In genomic region chr11:20915182-20915602, GRCm38 (mm10) we compare ENCODE assay signal across 8 mouse cellular contexts.
DNase-seq lines count a peak whose midpoint lies in the region; ATAC-seq and TF ChIP-seq lines count a peak whose summit lies in the region.

No protein-coding gene starts in this region.

- H3K36me3 ChIP-seq in heart, embryonic 13.5 days = no peaks in the 10 kb centered on the region
- no peaks in the 10 kb centered on the region for H3K36me3 ChIP-seq in limb, embryonic 10.5 days

- H3K27ac ChIP-seq in embryonic fibroblast, embryonic 13.5 days (ENCODE audit: insufficient read depth, low read length) = peak overlapping the region; percentile 1; the same call in 1 of the 2 replicates
- H3K27ac ChIP-seq in heart, embryonic 13.5 days (replicated peaks) = peak overlapping the region; percentile 85
- H3K27ac ChIP-seq in limb, embryonic 10.5 days = peak overlapping the region; percentile 84

- no peak overlapping the region for H3K4me3 ChIP-seq in embryonic fibroblast, embryonic 13.5 days (ENCODE audit: insufficient read depth, low read length)
- no peak overlapping the region for H3K4me3 ChIP-seq in heart, embryonic 13.5 days
- H3K4me3 ChIP-seq in limb, embryonic 10.5 days = no peak overlapping the region

- no peak for TF ChIP-seq CTCF in embryonic fibroblast, embryonic 13.5 days (IDR thresholded peaks at IDR 0.05; ENCODE audit: borderline replicate concordance, insufficient read depth, low read length)

- 0 out of 2 replicates have a peak, but pooled peaks have one; percentile 27 for ATAC-seq in heart, embryonic 13.5 days (ENCODE audit: extremely low read depth, insufficient number of reproducible peaks, low FRiP score, low TSS enrichment)
- ATAC-seq in megakaryocyte progenitor cell, adult 5-6 weeks (replicated peaks; ENCODE audit: poor library complexity) = 0 out of 2 replicates have a peak, but pooled peaks have one; percentile 8

- H3K27me3 ChIP-seq in heart, embryonic 13.5 days (replicated peaks) = peaks cover 3% of the 10 kb centered on the region; the same call in 1 of the 2 replicates
- H3K27me3 ChIP-seq in limb, embryonic 10.5 days (ENCODE audit: low read depth, poor library complexity, severe bottlenecking) = no peaks in the 10 kb centered on the region

- peak overlapping the region; percentile 5; the same call in 1 of the 2 replicates for H3K9ac ChIP-seq in heart, embryonic 13.5 days

- H3K4me2 ChIP-seq in heart, embryonic 13.5 days = peak overlapping the region; percentile 16

- WGBS in heart, embryonic 13.5 days = 30% methylated on average over 8 of the region's 8 CpGs
- 12% methylated on average over 8 of the region's 8 CpGs for WGBS in limb, embryonic 10.5 days

- DNase-seq in spleen, adult 18-20 months = peak; percentile 16 to 18
- no peak for DNase-seq in spleen, adult 12 weeks (ENCODE audit: low spot score)
- peak; percentile 86 for DNase-seq in kidney, adult 9 months
- DNase-seq in limb, embryonic 10.5 days (ENCODE audit: low spot score) = peak; percentile 60
- peak; percentile 35 to 71 for DNase-seq in spleen, postnatal 4 days (ENCODE audit: low spot score in 2 of 2)

- no peak for TF ChIP-seq POLR2A in embryonic fibroblast, embryonic 13.5 days (IDR thresholded peaks at IDR 0.05; ENCODE audit: low read depth, low read length)

- no peaks in the 10 kb centered on the region; the same call in 1 of the 2 replicates for H3K4me1 ChIP-seq in embryonic fibroblast, embryonic 13.5 days (ENCODE audit: control insufficient read depth, insufficient read depth, low read length)
- H3K4me1 ChIP-seq in heart, embryonic 13.5 days = peaks cover 41% of the 10 kb centered on the region
- H3K4me1 ChIP-seq in limb, embryonic 10.5 days = peaks cover 40% of the 10 kb centered on the region

- no peaks in the 10 kb centered on the region for H3K9me3 ChIP-seq in heart, embryonic 13.5 days
- H3K9me3 ChIP-seq in limb, embryonic 10.5 days (replicated peaks) = no peaks in the 10 kb centered on the region

Comparison
In these comparisons a context has a peak if more than half of its experiments do, and no peak if none do; other contexts are left out.
1. H3K27ac ChIP-seq: peak in every context shown above with its lines; median percentile 85 in heart, embryonic 13.5 days; 84 in limb, embryonic 10.5 days; 1 in embryonic fibroblast, embryonic 13.5 days.